Mouse (Mus musculus): ENCODE results near the gene Ano1. TPM values are rescaled to one million over a fixed set of nuclear protein-coding genes. Genes with fewer than 3 reads are reported as not detected.

The Ano1 gene
- polyA plus RNA-seq, 1 experiment from 2014 or later = 13.0 TPM

DNA sequence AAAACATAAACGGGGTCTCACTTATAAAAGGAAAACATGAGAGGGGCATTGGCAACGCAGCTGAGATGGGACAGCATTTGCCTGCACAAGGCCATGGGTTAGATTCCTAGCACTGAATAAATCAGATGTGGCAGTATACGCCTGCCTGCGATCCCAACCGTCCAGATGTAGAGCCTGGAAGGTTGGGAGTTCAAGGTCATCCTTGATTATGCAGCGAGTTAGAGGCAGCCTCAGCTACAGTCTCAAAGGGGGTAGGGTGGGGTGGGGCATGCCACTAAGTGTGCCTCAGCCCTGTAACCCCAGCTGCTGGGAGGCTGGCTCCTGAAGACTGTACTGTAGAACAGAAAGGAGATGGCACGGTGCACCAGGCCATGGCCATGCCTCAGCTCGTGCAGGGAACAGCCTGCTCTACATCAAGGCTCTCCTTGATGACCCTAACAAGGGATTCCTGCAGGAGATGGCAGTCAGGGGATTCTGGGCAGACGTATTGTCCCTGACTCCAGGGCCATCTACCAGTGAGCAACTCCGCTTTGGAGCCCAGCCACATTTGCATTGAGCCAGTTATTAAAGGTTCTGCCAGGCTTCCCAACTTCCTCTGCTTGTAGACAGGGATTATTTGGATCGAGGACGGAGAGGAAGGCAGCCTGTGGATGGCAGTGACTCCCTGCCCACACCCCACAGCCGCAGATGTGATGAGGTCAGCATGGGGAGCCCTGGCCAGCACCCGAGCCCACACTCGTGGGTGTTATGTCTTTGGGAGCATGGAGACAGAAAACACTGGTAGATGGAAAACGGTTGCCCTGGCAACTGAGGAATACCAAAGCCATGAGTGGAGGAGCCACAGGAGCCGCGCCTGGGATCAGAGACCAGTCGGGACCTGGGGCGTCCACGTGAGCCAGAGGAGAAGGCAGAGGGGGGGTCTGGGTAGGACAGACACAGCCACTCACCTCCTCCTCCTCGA is 130.8 kb downstream of the Ano1 start:
- Histone ChIP-seq H3K4me3 (no peak overlapping the region), H3K9ac (no peak overlapping the region), H3K27me3 (replicated peaks) (peaks cover 5% of the 10 kb centered on the region; the same call in 1 of the 2 replicates), H3K4me2 (no peak overlapping the region), H3K9me3 (no peaks in the 10 kb centered on the region), H3K4me1 (peaks cover 9% of the 10 kb centered on the region), H3K36me3 (replicated peaks) (no peaks in the 10 kb centered on the region), H3K27ac (peak overlapping the region; percentile 16; the same call in 1 of the 2 replicates)
- 50% methylated on average over 22 of the region's 22 CpGs for WGBS
- peak; percentile 69 for ATAC-seq (replicated peaks)

DNA sequence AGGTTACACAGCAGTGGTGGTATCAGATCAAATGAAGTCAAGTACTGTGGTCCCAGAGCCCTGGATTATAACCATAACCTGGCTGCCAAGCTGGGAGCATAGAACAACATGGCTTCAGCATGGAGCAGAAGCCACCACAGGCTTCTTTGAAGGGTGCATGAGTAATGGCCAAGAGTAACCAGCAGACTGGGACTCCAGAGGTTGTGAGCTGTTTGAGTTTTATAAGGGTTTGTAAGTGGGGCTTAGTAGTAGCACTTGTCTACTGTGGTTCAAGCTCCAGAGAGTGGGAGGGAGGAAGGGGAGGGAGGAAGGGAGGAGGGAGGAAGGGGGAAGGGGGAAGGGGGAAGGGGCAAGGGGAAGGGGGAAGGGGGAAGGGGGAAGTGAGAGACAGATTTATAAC is 131.5 kb downstream of the Ano1 start:
- Histone ChIP-seq H3K27me3 (replicated peaks) (peaks cover 5% of the 10 kb centered on the region; the same call in 1 of the 2 replicates), H3K27ac (no peak overlapping the region), H3K9me3 (no peaks in the 10 kb centered on the region), H3K4me1 (peaks cover 9% of the 10 kb centered on the region), H3K9ac (no peak overlapping the region), H3K4me3 (no peak overlapping the region), H3K36me3 (replicated peaks) (no peaks in the 10 kb centered on the region), H3K4me2 (no peak overlapping the region)
- no peak for ATAC-seq (replicated peaks)

DNA sequence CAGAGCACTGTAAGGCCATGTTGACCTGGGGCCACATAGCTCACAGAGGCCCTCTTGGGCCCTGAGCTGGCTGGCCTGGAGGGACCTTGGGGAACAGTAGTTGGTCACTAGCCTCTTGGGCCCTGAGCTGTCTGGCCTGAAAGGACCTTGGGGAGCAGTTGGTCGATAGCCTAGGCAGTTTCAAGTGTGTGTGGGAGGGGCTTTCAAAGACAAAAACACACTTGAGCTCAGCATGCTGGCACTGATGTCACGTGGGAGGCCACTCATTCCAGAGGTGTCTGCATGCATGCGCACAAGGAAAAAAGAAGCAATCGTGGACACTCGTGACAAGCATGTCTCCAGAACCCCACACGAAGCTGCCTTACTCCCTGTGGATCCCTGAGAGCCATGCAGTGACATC is 136.4 kb downstream of the Ano1 start:
- Histone ChIP-seq H3K4me3 (no peak overlapping the region), H3K27me3 (replicated peaks) (no peaks in the 10 kb centered on the region), H3K9ac (no peak overlapping the region), H3K9me3 (no peaks in the 10 kb centered on the region), H3K4me2 (no peak overlapping the region), H3K27ac (no peak overlapping the region), H3K4me1 (no peaks in the 10 kb centered on the region), H3K36me3 (replicated peaks) (no peaks in the 10 kb centered on the region)
- ATAC-seq (replicated peaks) = no peak
- WGBS = 79% methylated on average over 6 of the region's 6 CpGs

DNA sequence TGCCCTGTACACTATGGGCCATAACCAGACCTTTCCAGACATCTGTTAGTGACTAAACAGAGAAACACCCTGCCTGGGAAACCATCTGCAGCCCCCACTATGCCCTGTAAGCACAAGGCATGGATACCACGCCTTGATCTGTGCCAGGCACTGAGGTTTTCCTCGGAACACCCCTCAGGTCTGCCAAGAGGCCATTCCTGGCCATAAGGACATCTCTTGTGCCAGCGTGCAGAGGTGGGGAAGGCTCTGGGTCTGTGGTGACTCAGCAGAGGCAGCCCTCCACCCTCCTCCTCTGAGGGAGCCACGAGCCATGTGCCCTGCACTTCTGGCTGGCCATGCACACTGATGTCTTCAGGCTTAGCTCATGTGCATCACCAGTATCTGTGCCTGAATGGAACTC is 138.9 kb downstream of the Ano1 start:
- H3K27ac ChIP-seq = no peak overlapping the region
- ATAC-seq (replicated peaks) = no peak
- no peaks in the 10 kb centered on the region for H3K9me3 ChIP-seq
- H3K27me3 ChIP-seq (replicated peaks) = no peaks in the 10 kb centered on the region
- no peaks in the 10 kb centered on the region for H3K4me1 ChIP-seq
- 83% methylated on average over 4 of the region's 4 CpGs for WGBS
- H3K4me3 ChIP-seq = no peak overlapping the region
- H3K36me3 ChIP-seq (replicated peaks) = no peaks in the 10 kb centered on the region
- H3K9ac ChIP-seq = no peak overlapping the region
- no peak overlapping the region for H3K4me2 ChIP-seq

DNA sequence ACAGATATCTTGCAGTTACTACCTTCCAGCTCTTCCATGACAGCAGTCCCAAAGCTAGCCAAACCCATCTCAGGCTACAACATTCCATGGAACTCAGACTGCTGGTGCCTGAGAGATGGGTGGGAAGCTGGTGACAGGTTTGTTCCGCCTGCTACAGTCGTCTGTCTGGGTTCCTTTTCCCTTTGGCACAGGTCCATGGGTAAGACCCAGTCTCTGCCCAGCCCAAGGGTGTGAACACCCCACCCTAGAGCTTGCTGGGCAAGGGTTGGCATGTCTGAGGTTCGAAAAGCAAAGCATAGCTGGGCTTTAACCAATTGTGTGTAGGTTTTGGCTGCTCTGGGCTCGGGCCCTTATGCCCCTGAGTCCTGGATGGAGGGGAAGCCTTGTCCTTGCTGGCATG is 139.4 kb downstream of the Ano1 start:
- H3K4me3 ChIP-seq = no peak overlapping the region
- no peaks in the 10 kb centered on the region for H3K9me3 ChIP-seq
- WGBS = 87% methylated on average over 4 of the region's 4 CpGs
- H3K27ac ChIP-seq = no peak overlapping the region
- ATAC-seq (replicated peaks) = no peak
- no peak overlapping the region for H3K4me2 ChIP-seq
- no peaks in the 10 kb centered on the region for H3K4me1 ChIP-seq
- no peaks in the 10 kb centered on the region for H3K27me3 ChIP-seq (replicated peaks)
- no peaks in the 10 kb centered on the region for H3K36me3 ChIP-seq (replicated peaks)
- no peak overlapping the region for H3K9ac ChIP-seq

DNA sequence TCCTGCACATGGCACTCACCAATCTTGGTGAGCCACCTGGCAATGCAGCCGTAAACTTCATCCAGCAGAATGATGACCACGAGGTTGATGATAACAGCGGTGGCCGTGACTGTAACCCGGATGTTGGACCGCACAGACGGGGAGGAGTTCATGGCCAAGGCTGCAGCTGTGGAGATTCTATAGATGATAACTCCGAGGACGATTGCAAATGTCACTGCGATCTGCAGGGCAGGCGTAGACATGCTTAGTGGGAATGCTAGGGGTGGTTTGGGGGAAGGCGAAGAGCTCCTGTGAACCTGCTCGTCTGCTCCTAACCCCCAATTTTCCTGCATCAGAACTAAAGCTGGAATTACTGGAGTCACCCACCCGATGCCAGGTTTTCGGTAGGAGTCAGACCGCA is 140.2 kb downstream of the Ano1 start:
- Histone ChIP-seq H3K4me3 (no peak overlapping the region), H3K27ac (no peak overlapping the region), H3K4me2 (no peak overlapping the region), H3K9ac (no peak overlapping the region), H3K4me1 (no peaks in the 10 kb centered on the region), H3K27me3 (replicated peaks) (no peaks in the 10 kb centered on the region), H3K9me3 (no peaks in the 10 kb centered on the region), H3K36me3 (replicated peaks) (no peaks in the 10 kb centered on the region)
- ATAC-seq (replicated peaks) = no peak
- 94% methylated on average over 16 of the region's 16 CpGs for WGBS

DNA sequence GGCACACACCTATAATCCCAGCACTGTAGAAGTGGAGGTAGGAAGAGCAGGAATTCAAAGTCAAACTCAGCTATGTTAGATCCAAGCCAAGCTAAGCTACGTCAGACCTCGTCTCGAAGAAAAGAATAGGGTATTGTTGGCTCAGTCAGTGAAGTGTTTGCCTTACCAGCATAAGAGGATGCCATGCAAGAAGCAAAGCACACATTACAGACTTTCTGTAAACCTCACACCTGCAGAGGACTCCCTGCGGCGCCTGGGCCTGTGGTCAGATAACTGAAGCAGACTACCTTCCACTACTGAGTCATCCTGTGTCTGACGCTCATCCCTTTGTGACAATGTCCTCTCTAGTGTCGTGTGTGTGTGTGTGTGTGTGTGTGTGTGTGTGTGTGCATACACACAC is 142.2 kb downstream of the Ano1 start:
- no peak overlapping the region for H3K4me3 ChIP-seq
- H3K9ac ChIP-seq = no peak overlapping the region
- no peaks in the 10 kb centered on the region for H3K36me3 ChIP-seq (replicated peaks)
- H3K9me3 ChIP-seq = no peaks in the 10 kb centered on the region
- WGBS = 82% methylated on average over 7 of the region's 7 CpGs
- no peak overlapping the region for H3K27ac ChIP-seq
- ATAC-seq (replicated peaks) = no peak
- H3K4me2 ChIP-seq = no peak overlapping the region
- H3K27me3 ChIP-seq (replicated peaks) = no peaks in the 10 kb centered on the region
- no peaks in the 10 kb centered on the region for H3K4me1 ChIP-seq

DNA sequence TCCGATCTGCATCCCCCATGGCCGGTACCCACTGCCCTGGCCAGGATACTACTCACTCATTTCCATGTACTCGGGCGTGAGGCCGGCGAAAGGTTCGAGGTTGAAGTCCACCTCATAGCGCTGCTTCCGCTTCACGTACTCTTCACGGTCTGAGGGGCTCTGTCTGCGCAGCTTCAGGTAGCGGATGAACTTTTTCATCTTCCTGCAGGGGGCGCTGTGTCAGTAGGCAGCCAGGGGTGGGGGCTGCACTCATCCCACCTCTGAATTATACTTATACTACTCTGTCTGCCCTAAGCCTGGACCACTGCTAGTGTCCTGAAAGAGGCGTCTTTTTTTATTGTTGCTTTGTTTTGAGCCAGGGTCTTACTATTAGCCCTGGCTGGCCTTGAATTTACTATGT is 143.9 kb downstream of the Ano1 start:
- Histone ChIP-seq H3K9ac (no peak overlapping the region), H3K4me3 (no peak overlapping the region), H3K4me1 (no peaks in the 10 kb centered on the region), H3K9me3 (no peaks in the 10 kb centered on the region), H3K27me3 (replicated peaks) (no peaks in the 10 kb centered on the region), H3K27ac (no peak overlapping the region), H3K36me3 (replicated peaks) (no peaks in the 10 kb centered on the region), H3K4me2 (no peak overlapping the region)
- ATAC-seq (replicated peaks) = no peak
- WGBS = 92% methylated on average over 15 of the region's 15 CpGs

DNA sequence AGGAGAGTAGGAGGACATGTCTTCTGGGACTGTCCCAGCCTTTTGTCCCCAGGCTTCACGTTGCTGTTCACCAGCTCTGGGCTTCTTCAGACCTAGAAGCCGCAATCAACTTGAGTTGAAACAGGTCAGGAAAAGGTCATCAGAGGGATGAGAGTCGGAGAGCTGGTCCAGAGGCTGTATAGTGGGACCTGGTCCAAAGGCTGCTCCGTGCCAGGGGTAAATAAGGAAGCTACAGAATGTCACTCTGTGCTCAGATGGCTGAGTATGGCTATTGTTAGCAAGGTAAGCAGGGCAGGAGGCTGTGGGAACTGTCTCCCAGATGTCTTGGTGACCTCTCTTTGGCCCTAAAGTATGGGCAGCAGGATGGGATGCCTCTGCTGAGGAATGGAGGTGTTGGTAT is 147.0 kb downstream of the Ano1 start:
- H3K4me3 ChIP-seq = no peak overlapping the region
- no peak overlapping the region for H3K9ac ChIP-seq
- no peaks in the 10 kb centered on the region for H3K4me1 ChIP-seq
- H3K9me3 ChIP-seq = no peaks in the 10 kb centered on the region
- no peak overlapping the region for H3K27ac ChIP-seq
- 85% methylated on average over 4 of the region's 4 CpGs for WGBS
- H3K36me3 ChIP-seq (replicated peaks) = no peaks in the 10 kb centered on the region
- ATAC-seq (replicated peaks) = no peak
- no peak overlapping the region for H3K4me2 ChIP-seq
- no peaks in the 10 kb centered on the region for H3K27me3 ChIP-seq (replicated peaks)

DNA sequence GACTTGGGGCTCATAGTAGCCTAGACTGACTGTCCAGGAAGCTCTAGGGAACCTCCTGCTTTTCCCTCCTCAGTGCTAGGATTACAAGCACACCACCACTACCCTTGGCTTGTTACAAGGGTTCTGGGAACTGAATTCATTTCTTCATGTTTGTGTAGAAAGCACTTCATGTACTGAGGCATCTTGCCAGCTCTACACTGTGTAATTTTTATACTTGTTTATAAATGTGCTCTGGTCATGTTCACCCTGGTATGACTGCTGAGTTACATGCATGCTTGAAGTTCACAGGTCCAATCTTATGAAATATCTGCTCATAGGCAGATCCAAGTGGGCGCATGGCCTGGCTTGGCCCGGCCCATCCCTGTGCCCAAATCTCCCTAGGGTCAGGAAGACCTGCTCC is 147.5 kb downstream of the Ano1 start:
- Histone ChIP-seq H3K4me1 (no peaks in the 10 kb centered on the region), H3K4me3 (no peak overlapping the region), H3K4me2 (no peak overlapping the region), H3K27me3 (replicated peaks) (no peaks in the 10 kb centered on the region), H3K36me3 (replicated peaks) (no peaks in the 10 kb centered on the region), H3K9ac (no peak overlapping the region), H3K27ac (no peak overlapping the region), H3K9me3 (no peaks in the 10 kb centered on the region)
- ATAC-seq (replicated peaks) = no peak
- 94% methylated on average over 2 of the region's 2 CpGs for WGBS

DNA sequence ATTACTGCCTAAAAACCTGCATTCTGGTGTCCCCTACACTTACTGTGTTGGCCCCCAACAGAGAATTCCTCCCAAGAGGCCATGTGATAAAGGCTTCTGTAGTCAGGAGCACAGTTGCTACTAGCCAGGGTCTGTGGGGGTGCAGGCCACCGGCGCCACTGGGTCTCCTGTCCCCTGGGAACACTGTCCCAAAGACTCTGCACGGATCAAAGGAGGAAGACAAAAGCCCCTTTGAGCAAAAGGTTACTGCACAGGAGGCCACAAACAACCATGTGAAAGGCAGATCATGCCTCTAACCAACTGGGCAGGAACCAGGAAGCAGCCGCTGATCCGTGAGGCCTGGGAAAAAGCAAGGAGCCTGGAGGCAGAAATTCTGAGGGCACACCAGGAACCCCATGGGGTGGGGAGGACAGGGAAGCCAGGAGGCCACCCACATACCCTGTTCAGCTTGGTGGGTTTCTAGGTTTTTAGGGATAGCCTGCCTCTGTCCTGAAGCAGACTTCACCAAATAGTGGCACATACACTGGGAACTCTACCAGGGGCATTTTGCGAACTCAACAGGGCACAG is 151.4 kb downstream of the Ano1 start:
- H3K9me3 ChIP-seq = no peaks in the 10 kb centered on the region
- no peak overlapping the region for H3K9ac ChIP-seq
- no peak overlapping the region for H3K4me2 ChIP-seq
- 24% methylated on average over 6 of the region's 6 CpGs for WGBS
- no peak overlapping the region for H3K27ac ChIP-seq
- no peak overlapping the region for H3K4me3 ChIP-seq
- ATAC-seq (replicated peaks) = no peak
- H3K27me3 ChIP-seq (replicated peaks) = no peaks in the 10 kb centered on the region
- H3K4me1 ChIP-seq = no peaks in the 10 kb centered on the region
- no peaks in the 10 kb centered on the region for H3K36me3 ChIP-seq (replicated peaks)

DNA sequence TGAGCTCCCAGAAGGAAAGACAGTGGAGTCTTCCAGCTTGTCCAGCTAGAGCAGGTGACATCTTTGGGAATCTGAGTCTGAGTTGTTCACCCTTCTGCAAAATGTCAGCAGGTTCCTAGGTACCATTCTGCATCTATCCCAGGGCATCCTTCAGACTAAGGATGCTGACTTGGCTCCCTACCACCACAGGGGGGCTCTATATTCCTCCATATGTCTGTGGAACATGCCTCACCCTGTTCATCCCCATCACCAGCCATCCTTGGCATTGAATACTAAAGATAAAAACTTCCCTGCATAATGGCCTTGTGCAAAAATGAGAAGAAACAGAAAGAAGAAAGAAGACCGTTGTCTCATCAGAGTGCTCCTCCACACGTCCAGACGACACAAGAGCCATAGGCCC is 162.3 kb downstream of the Ano1 start:
- WGBS = 69% methylated on average over 3 of the region's 3 CpGs
- no peaks in the 10 kb centered on the region for H3K36me3 ChIP-seq (replicated peaks)
- no peaks in the 10 kb centered on the region for H3K27me3 ChIP-seq (replicated peaks)
- H3K9ac ChIP-seq = no peak overlapping the region
- no peak overlapping the region for H3K4me2 ChIP-seq
- no peak overlapping the region for H3K27ac ChIP-seq
- peak; percentile 62; the same call in 1 of the 2 replicates for ATAC-seq (replicated peaks)
- no peak overlapping the region for H3K4me3 ChIP-seq
- no peaks in the 10 kb centered on the region for H3K4me1 ChIP-seq
- no peaks in the 10 kb centered on the region for H3K9me3 ChIP-seq

DNA sequence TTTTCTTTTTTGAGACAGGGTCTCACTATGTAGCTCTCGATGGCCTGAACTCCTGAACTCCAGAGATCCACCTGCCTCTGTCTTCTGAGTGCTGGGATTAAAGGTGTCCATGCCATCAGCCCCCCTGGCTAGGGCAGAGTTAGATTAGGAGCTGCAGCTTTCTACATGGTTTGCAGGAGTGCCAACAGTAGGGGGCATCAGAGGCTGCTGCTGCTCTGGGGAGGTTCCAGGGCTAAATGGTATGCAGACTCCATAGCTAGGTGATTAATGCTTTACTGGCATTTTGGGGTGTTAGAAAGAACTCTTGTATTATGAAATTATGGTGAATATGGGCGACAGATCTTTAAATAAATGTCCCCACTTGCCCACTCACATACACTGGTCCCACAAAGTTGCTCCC is 164.5 kb downstream of the Ano1 start:
- no peaks in the 10 kb centered on the region for H3K9me3 ChIP-seq
- no peaks in the 10 kb centered on the region for H3K27me3 ChIP-seq (replicated peaks)
- no peak overlapping the region for H3K27ac ChIP-seq
- no peak overlapping the region for H3K4me2 ChIP-seq
- no peak for ATAC-seq (replicated peaks)
- H3K36me3 ChIP-seq (replicated peaks) = no peaks in the 10 kb centered on the region
- H3K9ac ChIP-seq = no peak overlapping the region
- no peak overlapping the region for H3K4me3 ChIP-seq
- peaks cover 11% of the 10 kb centered on the region for H3K4me1 ChIP-seq
- 50% methylated on average over 2 of the region's 2 CpGs for WGBS

Data from midbrain, embryonic 15.5 days (tissue).